Mouse (Mus musculus): ENCODE data around the gene BC005624.

DNA sequence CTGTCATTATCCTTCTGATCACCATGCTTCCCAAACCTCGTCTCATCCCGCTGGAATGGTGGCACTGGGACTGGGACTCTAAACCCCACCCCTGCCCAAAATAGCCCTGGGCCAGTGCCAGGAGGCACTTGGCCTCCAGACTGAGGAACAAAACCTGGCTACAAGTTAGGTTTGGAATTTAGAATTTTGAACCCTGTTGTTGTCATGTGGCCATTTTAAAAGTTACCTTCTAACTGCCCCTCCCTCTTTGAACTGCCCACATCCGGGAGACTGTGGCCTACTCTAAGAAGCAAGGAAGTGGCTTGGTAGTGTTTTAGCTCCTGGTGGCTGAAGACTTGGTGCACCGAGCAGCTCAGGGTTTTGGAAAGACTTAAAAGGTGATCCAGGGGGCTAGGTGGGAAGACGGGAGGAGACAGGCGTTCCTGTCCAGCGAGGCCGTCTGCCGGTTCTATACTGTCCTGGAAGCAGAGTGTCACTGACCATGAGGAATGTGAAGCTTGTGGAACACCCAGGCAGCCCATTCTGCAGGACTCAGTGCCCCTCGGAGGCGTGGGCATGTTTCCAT is 13.5 kb upstream of the BC005624 start:
- TF ChIP-seq POLR2A (IDR thresholded peaks at IDR 0.05; ENCODE audit: insufficient read depth, low read length), result no peak
- TF ChIP-seq CTCF (IDR thresholded peaks at IDR 0.05; ENCODE audit: low read depth, low read length), result no peak
